Mouse (Mus musculus) liver, postnatal 0 days (tissue): ENCODE measurements at regions not wholly inside any gene's neighbourhood (a gene's known extent, or its start where the extent isn't known, plus 50 kb on each side); places are given as distances from the start of the nearest gene placed in this dataset.

ENCODE experiments used
- CTCF ChIP-seq: sonication (generic); IDR thresholded peaks from 2 replicates; pipeline ENCODE4 v1.5.1; 2016; ENCODE audit warnings: antibody characterized with exemption, low read depth
- EP300 ChIP-seq: IDR thresholded peaks from 2 replicates; pipeline ENCODE4 v1.6.1; 2016; ENCODE audit warnings: antibody characterized with exemption, low read depth, mild to moderate bottlenecking

DNA sequence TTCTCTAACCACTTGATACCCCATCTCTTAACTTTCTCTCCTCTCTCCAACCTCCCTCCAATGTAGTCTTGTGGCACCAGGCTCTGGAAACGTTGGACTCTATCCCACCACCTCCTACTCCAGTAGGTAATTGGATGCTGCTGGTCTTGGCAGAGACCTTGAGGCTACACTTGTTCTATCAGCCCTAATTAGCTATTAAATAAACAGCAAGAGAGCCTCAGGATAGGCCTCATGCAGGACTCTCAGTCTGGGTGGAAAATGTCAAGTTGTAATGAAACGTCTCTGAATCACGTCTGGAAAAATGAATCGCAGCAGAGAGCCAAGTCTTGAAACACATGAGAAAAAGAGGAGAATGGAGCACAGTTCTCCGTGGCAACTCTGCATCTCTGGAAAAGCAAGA, 472.0 kb upstream of the Klf4 start:
- TF ChIP-seq EP300 = no peak
- TF ChIP-seq CTCF = no peak
